Mouse (Mus musculus): ENCODE measurements around the gene Tigd2.

The Tigd2 gene

GRCm38 (mm10) chr6:59250536-59250935, 41.9 kb downstream of the Tigd2 start:
- DNase-seq (ENCODE audit: extremely low read depth, low read depth, low spot score), result no peak

DNA sequence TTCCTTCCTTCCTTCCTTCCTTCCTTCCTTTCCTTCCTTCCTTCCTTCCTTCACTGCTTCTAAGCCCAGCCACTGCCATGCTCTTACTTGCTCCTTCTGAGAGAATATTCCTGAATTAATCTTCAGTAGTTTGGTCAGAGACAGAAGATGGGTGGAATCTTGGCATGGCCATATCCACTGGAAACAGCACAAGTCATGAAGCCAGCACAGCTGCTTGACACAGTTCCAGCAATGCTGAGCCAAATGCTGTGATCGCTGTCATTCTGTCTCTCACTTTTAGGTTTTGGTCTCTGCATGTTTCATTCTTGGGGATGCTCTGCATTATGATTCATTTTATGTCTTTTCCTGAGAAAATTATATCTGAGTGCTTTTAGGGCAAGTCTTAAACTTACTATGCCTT, 47.2 kb downstream of the Tigd2 start:
- DNase-seq (ENCODE audit: extremely low read depth, low read depth, low spot score), result no peak
